Comparison of ENCODE assay signal across 8 mouse cellular contexts in genomic region chr7:25105411-25106160, GRCm38 (mm10). TPM values are rescaled to one million over a fixed set of nuclear protein-coding genes. Genes with fewer than 3 reads are reported as not detected.
DNase-seq lines count a peak whose midpoint lies in the region; ATAC-seq and TF ChIP-seq lines count a peak whose summit lies in the region.

No protein-coding gene starts in this region.

- no peaks in the 10 kb centered on the region for H3K9me3 ChIP-seq in kidney, embryonic 14.5 days (ENCODE audit: control insufficient read depth, low read length)
- no peaks in the 10 kb centered on the region for H3K9me3 ChIP-seq in hindbrain, embryonic 14.5 days (ENCODE audit: control insufficient read depth, low read length)
- H3K9me3 ChIP-seq in midbrain, embryonic 14.5 days (ENCODE audit: control insufficient read depth, low read length): no peaks in the 10 kb centered on the region

- ATAC-seq in kidney, embryonic 14.5 days (ENCODE audit: low FRiP score, low TSS enrichment): no peak
- ATAC-seq in frontal cortex, adult (ENCODE audit: low TSS enrichment): peak; percentile 83
- peak; percentile 28 for ATAC-seq in hindbrain, embryonic 14.5 days (ENCODE audit: low FRiP score)
- no peak; the same call in 1 of the 2 replicates for ATAC-seq in midbrain, embryonic 14.5 days (ENCODE audit: low FRiP score, low TSS enrichment)

- H3K9ac ChIP-seq in kidney, embryonic 14.5 days (ENCODE audit: low read depth, low read length): no peak overlapping the region
- no peak overlapping the region for H3K9ac ChIP-seq in hindbrain, embryonic 14.5 days
- H3K9ac ChIP-seq in midbrain, embryonic 14.5 days (replicated peaks; ENCODE audit: low read length): no peak overlapping the region

- no peak overlapping the region for H3K4me3 ChIP-seq in kidney, adult 2 months (ENCODE audit: insufficient read depth, low read depth, low read length)
- no peak overlapping the region for H3K4me3 ChIP-seq in kidney, embryonic 14.5 days (ENCODE audit: low read length)
- no peak overlapping the region for H3K4me3 ChIP-seq in hindbrain, embryonic 14.5 days (replicated peaks; ENCODE audit: low read length)
- H3K4me3 ChIP-seq in midbrain, embryonic 14.5 days (replicated peaks; ENCODE audit: low read depth, low read length): no peak overlapping the region

- no peaks in the 10 kb centered on the region for H3K36me3 ChIP-seq in kidney, adult 2 months (ENCODE audit: control insufficient read depth, insufficient read depth, low read length)
- no peaks in the 10 kb centered on the region for H3K36me3 ChIP-seq in kidney, embryonic 14.5 days (ENCODE audit: control insufficient read depth, insufficient read depth, low read length)
- H3K36me3 ChIP-seq in hindbrain, embryonic 14.5 days (replicated peaks; ENCODE audit: control insufficient read depth, insufficient read depth): no peaks in the 10 kb centered on the region
- 0 out of 2 replicates have a peak, but pooled peaks cover 4% of the 10 kb centered on the region for H3K36me3 ChIP-seq in midbrain, embryonic 14.5 days (ENCODE audit: control insufficient read depth, insufficient read depth, low read length)

- no peaks in the 10 kb centered on the region for H3K27me3 ChIP-seq in kidney, adult 2 months (replicated peaks; ENCODE audit: control insufficient read depth, insufficient read depth, low read length)
- H3K27me3 ChIP-seq in kidney, embryonic 14.5 days (ENCODE audit: control insufficient read depth, insufficient read depth, low read length): no peaks in the 10 kb centered on the region
- H3K27me3 ChIP-seq in hindbrain, embryonic 14.5 days (ENCODE audit: control insufficient read depth, insufficient read depth, low read length): no peaks in the 10 kb centered on the region
- H3K27me3 ChIP-seq in midbrain, embryonic 14.5 days (ENCODE audit: control insufficient read depth, insufficient read depth, low read length): no peaks in the 10 kb centered on the region

- no peak overlapping the region for H3K27ac ChIP-seq in kidney, adult 2 months (ENCODE audit: insufficient read depth, low read depth, low read length)
- no peak overlapping the region for H3K27ac ChIP-seq in kidney, embryonic 14.5 days (ENCODE audit: low read depth, low read length)
- H3K27ac ChIP-seq in hindbrain, embryonic 14.5 days: peak overlapping the region; percentile 21; the same call in 1 of the 2 replicates
- H3K27ac ChIP-seq in midbrain, embryonic 14.5 days (replicated peaks; ENCODE audit: low read depth, low read length): peak overlapping the region; percentile 52

- DNase-seq in kidney, adult 2 months: peak; percentile 73
- DNase-seq in cerebellum, adult 8-10 months: peak; percentile 83
- DNase-seq in hindbrain, embryonic 14.5 days (ENCODE audit: low spot score): peak; percentile 88
- DNase-seq in left cerebral cortex, postnatal 14 days (ENCODE audit: low spot score in 2 of 2): peak; percentile 89 to 91
- DNase-seq in midbrain, embryonic 14.5 days: peak; percentile 92
- peak; percentile 80 for DNase-seq in spleen, adult 12 weeks (ENCODE audit: low spot score)

- TF ChIP-seq CTCF in kidney, adult 2 months (conservative IDR thresholded peaks at IDR 0.05; ENCODE audit: insufficient read depth, insufficient read length, low read depth, low read length): peak; percentile 77

- H3K4me2 ChIP-seq in kidney, embryonic 14.5 days (replicated peaks; ENCODE audit: low read depth, low read length): no peak overlapping the region
- no peak overlapping the region for H3K4me2 ChIP-seq in hindbrain, embryonic 14.5 days (replicated peaks)
- no peak overlapping the region for H3K4me2 ChIP-seq in midbrain, embryonic 14.5 days (ENCODE audit: low read length)

- intact Hi-C loops in left cerebral cortex, postnatal 14 days (cut with DNase I): loop anchor here (5.0 kb wide), 1 partner anchor 82 kb away; no protein-coding TSS in a partner anchor

- WGBS in kidney, adult 2 months: 14% methylated on average over 17 of the region's 17 CpGs
- 22% methylated on average over 17 of the region's 17 CpGs for WGBS in kidney, embryonic 14.5 days
- WGBS in hindbrain, embryonic 14.5 days: 11% methylated on average over 17 of the region's 17 CpGs
- WGBS in midbrain, embryonic 14.5 days: 17% methylated on average over 17 of the region's 17 CpGs

- H3K4me1 ChIP-seq in kidney, adult 2 months (ENCODE audit: control insufficient read depth, insufficient read depth, low read length): no peaks in the 10 kb centered on the region
- no peaks in the 10 kb centered on the region for H3K4me1 ChIP-seq in kidney, embryonic 14.5 days (ENCODE audit: control insufficient read depth, insufficient read depth, low read length)
- H3K4me1 ChIP-seq in hindbrain, embryonic 14.5 days (replicated peaks; ENCODE audit: control insufficient read depth, insufficient read depth, low read length): no peaks in the 10 kb centered on the region
- no peaks in the 10 kb centered on the region for H3K4me1 ChIP-seq in midbrain, embryonic 14.5 days (ENCODE audit: control insufficient read depth, insufficient read depth, low read length)

- TF ChIP-seq POLR2A in kidney, adult 2 months (IDR thresholded peaks at IDR 0.05; ENCODE audit: low read depth, low read length): no peak

RNA-seq across cellular contexts. Expression of gene Zfp574, which starts 33.2 kb away (rescaled TPM):
- polyA plus RNA-seq in kidney, adult 2 months (2012; rRNA removed): 20.6 and 27.0 TPM in 2 replicates
- polyA plus RNA-seq in kidney, embryonic 14.5 days (2014; fragmentation: Nextera tagmentation; extraction: Ambion mirVana): 21.9 and 33.4 TPM in 2 replicates
- polyA plus RNA-seq in hindbrain, embryonic 14.5 days (2014; fragmentation: Nextera tagmentation; extraction: Ambion mirVana): 29.3 and 29.4 TPM in 2 replicates
- 10 to 100 TPM; 28.1 to 30.0 TPM for total RNA-seq in left cerebral cortex, postnatal 14 days (2021)
- polyA plus RNA-seq in midbrain, embryonic 14.5 days (2014; fragmentation: Nextera tagmentation; extraction: Ambion mirVana): 24.9 and 33.0 TPM in 2 replicates

RNA-seq across cellular contexts. Expression of gene Grik5, which starts 33.4 kb away (rescaled TPM):
- polyA plus RNA-seq in kidney, adult 2 months (2012; rRNA removed): 17.1 and 24.3 TPM in 2 replicates
- 13.2 and 14.2 TPM in 2 replicates for polyA plus RNA-seq in kidney, embryonic 14.5 days (2014; fragmentation: Nextera tagmentation; extraction: Ambion mirVana)
- 21.0 and 22.5 TPM in 2 replicates for polyA plus RNA-seq in hindbrain, embryonic 14.5 days (2014; fragmentation: Nextera tagmentation; extraction: Ambion mirVana)
- 100 to 1,000 TPM; 264 to 270 TPM for total RNA-seq in left cerebral cortex, postnatal 14 days (2021)
- polyA plus RNA-seq in midbrain, embryonic 14.5 days (2014; fragmentation: Nextera tagmentation; extraction: Ambion mirVana): 21.7 and 27.3 TPM in 2 replicates

Comparison
In these comparisons a context has a peak if more than half of its experiments do, and no peak if none do; other contexts are left out.
1. H3K27ac ChIP-seq: peak in hindbrain, embryonic 14.5 days (single experiment) and midbrain, embryonic 14.5 days (single experiment); none in kidney, adult 2 months (single experiment) and kidney, embryonic 14.5 days (single experiment).
2. ATAC-seq: peak in frontal cortex, adult (single experiment) and hindbrain, embryonic 14.5 days (single experiment); none in kidney, embryonic 14.5 days (single experiment) and midbrain, embryonic 14.5 days (single experiment).
3. Peak in every context shown above with its lines, with median percentiles within 50 percentile points of each other: DNase-seq.